Comparison of ENCODE assay signal across 8 mouse cellular contexts in genomic region chr14:20733952-20734774, GRCm38 (mm10). TPM values are rescaled to one million over a fixed set of nuclear protein-coding genes. Genes with fewer than 3 reads are reported as not detected.
DNase-seq lines count a peak whose midpoint lies in the region; ATAC-seq lines count a peak whose summit lies in the region.

Gene Ndst2, minus strand, starts transcription at chr14:20734562.

- H3K36me3 ChIP-seq in hindbrain, embryonic 15.5 days, result peaks cover 44% of the 10 kb centered on the region

- no peaks in the 10 kb centered on the region for H3K9me3 ChIP-seq in hindbrain, embryonic 15.5 days

- no peaks in the 10 kb centered on the region for H3K27me3 ChIP-seq in hindbrain, embryonic 15.5 days

- ATAC-seq in hindbrain, embryonic 15.5 days (ENCODE audit: low FRiP score, low read depth), result peak; percentile 98

- peaks cover 18% of the 10 kb centered on the region for H3K4me1 ChIP-seq in hindbrain, embryonic 15.5 days (replicated peaks)

- H3K9ac ChIP-seq in hindbrain, embryonic 15.5 days, result peak within 1 kb of the TSS; percentile 79

- H3K4me2 ChIP-seq in hindbrain, embryonic 15.5 days, result peak within 1 kb of the TSS; percentile 81

- peak within 1 kb of the TSS; percentile 67 for H3K4me3 ChIP-seq in hindbrain, embryonic 15.5 days

- peak; percentile 74 for DNase-seq in R1 (ENCODE audit: low read depth, low spot score)
- DNase-seq in cerebellum, postnatal 36 days, result peak; percentile 83 to 88
- peak; percentile 83 to 87 for DNase-seq in frontal cortex, postnatal 36 days (ENCODE audit: low spot score in 2 of 2)
- peak; percentile 79 for DNase-seq in left cerebral cortex, adult 11 months (ENCODE audit: low spot score)
- peak; percentile 93 to 95 for DNase-seq in lung, postnatal 4 days
- DNase-seq in retina, postnatal 7 days (ENCODE audit: low read depth, low spot score), result peak; percentile 80
- DNase-seq in urinary bladder, adult 2 months (ENCODE audit: low spot score), result peak; percentile 90

- H3K27ac ChIP-seq in hindbrain, embryonic 15.5 days (replicated peaks), result peak within 1 kb of the TSS; percentile 90

- under 1% methylated on average over 71 of the region's 81 CpGs for WGBS in hindbrain, embryonic 15.5 days

RNA-seq across cellular contexts. Expression of gene Ndst2, which starts in this region (rescaled TPM):
- 18.6 and 19.9 TPM in 2 replicates for polyA plus RNA-seq in hindbrain, embryonic 15.5 days (2015; fragmentation: Nextera tagmentation; extraction: Ambion mirVana)
- polyA plus RNA-seq in urinary bladder, adult 2 months (2012; rRNA removed), result 33.1 and 36.6 TPM in 2 replicates

Comparison
In these comparisons a context has a peak if more than half of its experiments do, and no peak if none do; other contexts are left out.
1. Peak in every context shown above with its lines: DNase-seq, ATAC-seq, H3K4me3 ChIP-seq and H3K27ac ChIP-seq.